Mouse (Mus musculus) brain, embryonic 14.5 days (tissue): Measurements from ENCODE around the gene 6430550D23Rik.

ENCODE experiments used
- CTCF ChIP-seq: fragments of 200-500 bp; IDR thresholded peaks from 2 replicates; pipeline ENCODE4 v1.5.1; 2012; ENCODE audit warnings: inconsistent platforms, mild to moderate bottlenecking, moderate library complexity, borderline replicate concordance; ENCODE audit not compliant: insufficient read depth, insufficient read length; ENCODE audit errors: extremely low read depth
- POLR2A ChIP-seq: fragments of 200-500 bp; IDR thresholded peaks from 2 replicates; pipeline ENCODE4 v1.6.1; 2012; ENCODE audit warnings: mild to moderate bottlenecking, inconsistent platforms, borderline replicate concordance; ENCODE audit not compliant: poor library complexity, insufficient read depth, insufficient read length, severe bottlenecking; ENCODE audit errors: extremely low read depth

DNA sequence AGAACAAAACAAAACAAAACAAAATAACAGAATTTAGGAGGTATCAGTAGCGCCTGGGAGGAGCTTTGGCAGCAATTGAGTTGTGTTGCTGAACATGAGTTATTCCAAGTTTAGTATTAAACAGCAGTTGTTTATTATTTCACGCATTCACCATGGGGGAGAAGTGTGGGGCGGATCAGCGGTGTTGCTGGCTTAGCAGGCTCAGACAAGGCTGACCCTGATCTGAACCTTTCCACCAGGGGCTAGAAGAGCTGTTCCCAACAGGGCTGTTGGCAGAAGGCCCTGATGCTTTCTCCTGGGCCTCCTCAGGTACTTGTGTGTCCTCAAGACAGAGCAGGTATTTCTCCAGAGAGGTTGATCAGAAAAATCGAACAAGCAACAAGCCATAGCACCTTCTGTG is 47.8 kb downstream of the 6430550D23Rik start:
- TF ChIP-seq POLR2A (no peak), CTCF (no peak)
